Mouse (Mus musculus) kidney, adult 2 months (tissue): ENCODE measurements around the gene Slc41a2.

Experiments used
- CTCF ChIP-seq: fragments of 200-500 bp; conservative IDR thresholded peaks from 2 replicates; pipeline ENCODE4 v1.5.1; 2011; ENCODE audit warnings: low read depth, mild to moderate bottlenecking, control low read depth, low read length, moderate library complexity, mixed read lengths; ENCODE audit not compliant: insufficient read depth, insufficient read length
- POLR2A ChIP-seq: fragments of 200-500 bp; IDR thresholded peaks from one replicate; pipeline ENCODE4 v1.6.1; 2011; ENCODE audit warnings: low read depth, low read length, control low read depth

- TF ChIP-seq CTCF (no peak), POLR2A (no peak)
Observed at GRCm38 (mm10) chr10:83186984-83187383, 150.7 kb downstream of the Slc41a2 start.
